Mouse (Mus musculus): ENCODE results near the gene Neurod4. TPM values are rescaled to one million over a fixed set of nuclear protein-coding genes. Genes with fewer than 3 reads are reported as not detected.
A peak's percentile ranks its signal among the peaks of the same experiment; 100 is the strongest.

The Neurod4 gene
- polyA plus RNA-seq, 1 experiment from 2014 or later = not detected

GRCm38 (mm10) chr10:130244271-130244670, 35.8 kb downstream of the Neurod4 start:
- Histone ChIP-seq H3K27me3 (replicated peaks; ENCODE audit: control insufficient read depth, insufficient read depth, low read length) (no peaks in the 10 kb centered on the region), H3K27ac (ENCODE audit: low read depth, low read length) (no peak overlapping the region), H3K36me3 (ENCODE audit: control insufficient read depth, insufficient read depth) (no peaks in the 10 kb centered on the region), H3K9me3 (ENCODE audit: control insufficient read depth) (no peaks in the 10 kb centered on the region), H3K9ac (ENCODE audit: low read depth, low read length) (no peak overlapping the region), H3K4me3 (ENCODE audit: low read depth, low read length) (no peak overlapping the region), H3K4me2 (replicated peaks; ENCODE audit: low read depth) (no peak overlapping the region), H3K4me1 (replicated peaks; ENCODE audit: control insufficient read depth, insufficient read depth, low read length) (no peaks in the 10 kb centered on the region)
- ATAC-seq = no peak
- WGBS = 10% methylated on average over 2 of the region's 2 CpGs
- no peak for TF ChIP-seq CTCF (IDR thresholded peaks at IDR 0.05; ENCODE audit: low read depth)

GRCm38 (mm10) chr10:130238318-130239209, 41.5 kb downstream of the Neurod4 start:
- no peak overlapping the region for H3K27ac ChIP-seq (ENCODE audit: low read depth, low read length)

GRCm38 (mm10) chr10:130234576-130234975, 45.5 kb downstream of the Neurod4 start:
- H3K27me3 ChIP-seq (replicated peaks; ENCODE audit: control insufficient read depth, insufficient read depth, low read length) = no peaks in the 10 kb centered on the region
- no peak overlapping the region for H3K4me3 ChIP-seq (ENCODE audit: low read depth, low read length)
- TF ChIP-seq CTCF (IDR thresholded peaks at IDR 0.05; ENCODE audit: low read depth) = no peak
- H3K36me3 ChIP-seq (ENCODE audit: control insufficient read depth, insufficient read depth) = no peaks in the 10 kb centered on the region
- ATAC-seq = no peak
- no peaks in the 10 kb centered on the region for H3K9me3 ChIP-seq (ENCODE audit: control insufficient read depth)
- H3K27ac ChIP-seq (ENCODE audit: low read depth, low read length) = no peak overlapping the region
- WGBS = 66% methylated on average over 1 of the region's 1 CpGs
- no peak overlapping the region for H3K4me2 ChIP-seq (replicated peaks; ENCODE audit: low read depth)
- no peak overlapping the region for H3K9ac ChIP-seq (ENCODE audit: low read depth, low read length)
- no peaks in the 10 kb centered on the region for H3K4me1 ChIP-seq (replicated peaks; ENCODE audit: control insufficient read depth, insufficient read depth, low read length)

More at GRCm38 (mm10) chr10:130238318-130239209, 41.5 kb downstream of the Neurod4 start:
- no peak for ATAC-seq
- no peaks in the 10 kb centered on the region for H3K4me1 ChIP-seq (replicated peaks; ENCODE audit: control insufficient read depth, insufficient read depth, low read length)
- H3K9ac ChIP-seq (ENCODE audit: low read depth, low read length) = no peak overlapping the region
- H3K4me2 ChIP-seq (replicated peaks; ENCODE audit: low read depth) = no peak overlapping the region
- no peaks in the 10 kb centered on the region for H3K9me3 ChIP-seq (ENCODE audit: control insufficient read depth)
- TF ChIP-seq CTCF (IDR thresholded peaks at IDR 0.05; ENCODE audit: low read depth) = no peak
- no peak overlapping the region for H3K4me3 ChIP-seq (ENCODE audit: low read depth, low read length)
- H3K27me3 ChIP-seq (replicated peaks; ENCODE audit: control insufficient read depth, insufficient read depth, low read length) = no peaks in the 10 kb centered on the region
- WGBS = 64% methylated on average over 2 of the region's 2 CpGs
- no peaks in the 10 kb centered on the region for H3K36me3 ChIP-seq (ENCODE audit: control insufficient read depth, insufficient read depth)

- no peak overlapping the region for H3K9ac ChIP-seq (ENCODE audit: low read depth, low read length)
- no peaks in the 10 kb centered on the region for H3K9me3 ChIP-seq (ENCODE audit: control insufficient read depth)
- no peaks in the 10 kb centered on the region for H3K27me3 ChIP-seq (replicated peaks; ENCODE audit: control insufficient read depth, insufficient read depth, low read length)
- H3K4me2 ChIP-seq (replicated peaks; ENCODE audit: low read depth) = no peak overlapping the region
- 81% methylated on average over 1 of the region's 1 CpGs for WGBS
- H3K27ac ChIP-seq (ENCODE audit: low read depth, low read length) = no peak overlapping the region
- no peak for TF ChIP-seq CTCF (IDR thresholded peaks at IDR 0.05; ENCODE audit: low read depth)
- ATAC-seq = no peak
- no peak overlapping the region for H3K4me3 ChIP-seq (ENCODE audit: low read depth, low read length)
- no peaks in the 10 kb centered on the region for H3K4me1 ChIP-seq (replicated peaks; ENCODE audit: control insufficient read depth, insufficient read depth, low read length)
- H3K36me3 ChIP-seq (ENCODE audit: control insufficient read depth, insufficient read depth) = no peaks in the 10 kb centered on the region
These were observed 47.9 kb downstream of the Neurod4 start for GRCm38 (mm10) chr10:130232117-130232516.

GRCm38 (mm10) chr10:130229584-130229983, 50.5 kb downstream of the Neurod4 start:
- H3K9me3 ChIP-seq (ENCODE audit: control insufficient read depth) = no peaks in the 10 kb centered on the region
- no peak overlapping the region for H3K27ac ChIP-seq (ENCODE audit: low read depth, low read length)
- ATAC-seq = no peak
- no peak overlapping the region for H3K9ac ChIP-seq (ENCODE audit: low read depth, low read length)
- no peaks in the 10 kb centered on the region for H3K27me3 ChIP-seq (replicated peaks; ENCODE audit: control insufficient read depth, insufficient read depth, low read length)
- no peak overlapping the region for H3K4me3 ChIP-seq (ENCODE audit: low read depth, low read length)
- no peaks in the 10 kb centered on the region for H3K36me3 ChIP-seq (ENCODE audit: control insufficient read depth, insufficient read depth)
- WGBS = 88% methylated on average over 5 of the region's 5 CpGs
- H3K4me1 ChIP-seq (replicated peaks; ENCODE audit: control insufficient read depth, insufficient read depth, low read length) = no peaks in the 10 kb centered on the region
- TF ChIP-seq CTCF (IDR thresholded peaks at IDR 0.05; ENCODE audit: low read depth) = peak; percentile 42; the same call in 1 of the 2 replicates
- H3K4me2 ChIP-seq (replicated peaks; ENCODE audit: low read depth) = no peak overlapping the region

- no peaks in the 10 kb centered on the region for H3K36me3 ChIP-seq (ENCODE audit: control insufficient read depth, insufficient read depth)
- 0 out of 2 replicates have a peak, but pooled peaks have one; percentile 51 for ATAC-seq
- peak; percentile 88 for TF ChIP-seq CTCF (IDR thresholded peaks at IDR 0.05; ENCODE audit: low read depth)
- no peak overlapping the region for H3K27ac ChIP-seq (ENCODE audit: low read depth, low read length)
- H3K4me2 ChIP-seq (replicated peaks; ENCODE audit: low read depth) = no peak overlapping the region
- no peaks in the 10 kb centered on the region for H3K9me3 ChIP-seq (ENCODE audit: control insufficient read depth)
- WGBS = 0% methylated on average over 1 of the region's 1 CpGs
- H3K4me3 ChIP-seq (ENCODE audit: low read depth, low read length) = no peak overlapping the region
- no peaks in the 10 kb centered on the region for H3K4me1 ChIP-seq (replicated peaks; ENCODE audit: control insufficient read depth, insufficient read depth, low read length)
- H3K9ac ChIP-seq (ENCODE audit: low read depth, low read length) = no peak overlapping the region
- no peaks in the 10 kb centered on the region for H3K27me3 ChIP-seq (replicated peaks; ENCODE audit: control insufficient read depth, insufficient read depth, low read length)
These were observed 51.8 kb downstream of the Neurod4 start for GRCm38 (mm10) chr10:130228246-130228645.
